Mouse (Mus musculus) kidney, postnatal 36 days (tissue): ENCODE measurements around the gene Vmn1r131.
"Not testable (repeated sequence)": the region's sequence is repeated elsewhere in the genome, so short reads cannot be mapped to it uniquely, and the experiment has no call there.

Experiments
- DNase-seq, 2 experiments: peaks; one replicate each; pipeline ENCODE4 v3.0.0; 2021 to 2022; ENCODE audit warnings: mixed read lengths in 2 of 2

Vmn1r131 gene

DNA sequence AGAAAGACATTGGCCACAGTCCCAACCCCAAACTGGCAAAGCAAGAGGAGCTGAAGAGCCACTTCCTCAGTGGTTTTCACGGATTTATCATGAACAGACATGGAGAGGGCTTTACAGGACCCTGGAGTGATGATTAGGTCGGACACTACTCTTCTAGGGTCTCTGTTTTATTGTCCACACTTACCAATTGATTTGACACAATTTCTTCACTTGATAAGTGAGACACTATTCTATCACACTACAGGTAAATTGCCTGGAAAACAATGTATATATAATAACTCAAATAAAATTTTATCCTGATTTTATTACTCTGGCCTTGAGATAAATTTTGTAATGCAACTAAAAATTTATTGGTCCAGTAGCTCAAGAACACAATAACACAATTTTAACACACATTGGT, at the start of gene Vmn1r131:
Vmn1r131 (minus strand) TSS at position 101 of the 400 bp plus-strand sequence.
- DNase-seq, result not testable (repeated sequence)

- DNase-seq, result not testable (repeated sequence)
These were observed 34.4 kb downstream of the Vmn1r131 start, which contains the start of gene Vmn1r130 for GRCm38 (mm10) chr7:21511480-21511879. Gene Vmn1r130, plus strand, starts transcription at chr7:21511780.
